8 mouse cellular contexts compared by ENCODE assay signal in genomic region chr15:4056627-4057026, GRCm38 (mm10). TPM values are rescaled to one million over a fixed set of nuclear protein-coding genes. Genes with fewer than 3 reads are reported as not detected.
DNase-seq lines count a peak whose midpoint lies in the region; ATAC-seq and TF ChIP-seq lines count a peak whose summit lies in the region.

No protein-coding gene starts in this region.

- no peak overlapping the region for H3K9ac ChIP-seq in heart, embryonic 12.5 days
- no peak overlapping the region for H3K9ac ChIP-seq in lung, embryonic 14.5 days

- no peaks in the 10 kb centered on the region for H3K9me3 ChIP-seq in heart, embryonic 12.5 days (replicated peaks)
- H3K9me3 ChIP-seq in lung, embryonic 14.5 days (ENCODE audit: low read depth, low read length) = no peaks in the 10 kb centered on the region

- H3K4me2 ChIP-seq in heart, embryonic 12.5 days = no peak overlapping the region
- H3K4me2 ChIP-seq in lung, embryonic 14.5 days = no peak overlapping the region

- H3K27ac ChIP-seq in heart, embryonic 12.5 days (ENCODE audit: poor library complexity, severe bottlenecking) = no peak overlapping the region
- no peak overlapping the region for H3K27ac ChIP-seq in spleen, adult 2 months (ENCODE audit: insufficient read depth, low read length)
- H3K27ac ChIP-seq in embryonic fibroblast, embryonic 13.5 days (ENCODE audit: insufficient read depth, low read length) = no peak overlapping the region
- no peak overlapping the region for H3K27ac ChIP-seq in lung, embryonic 14.5 days (ENCODE audit: low read depth)

- no peak overlapping the region for H3K4me3 ChIP-seq in heart, embryonic 12.5 days
- no peak overlapping the region for H3K4me3 ChIP-seq in spleen, adult 2 months (ENCODE audit: extremely low read depth, insufficient read depth, insufficient read length)
- no peak overlapping the region for H3K4me3 ChIP-seq in embryonic fibroblast, embryonic 13.5 days (ENCODE audit: insufficient read depth, low read length)
- no peak overlapping the region for H3K4me3 ChIP-seq in lung, embryonic 14.5 days (ENCODE audit: low read depth, low read length)

- WGBS in heart, embryonic 12.5 days = 18% methylated on average over 5 of the region's 5 CpGs
- WGBS in spleen, adult 2 months = 64% methylated on average over 5 of the region's 5 CpGs
- 17% methylated on average over 5 of the region's 5 CpGs for WGBS in lung, embryonic 14.5 days

- peak; percentile 89 for DNase-seq in heart, adult 11 months
- no peak for DNase-seq in spleen, adult 2 months (ENCODE audit: low read depth in 1 of 2, low spot score in 2 of 2)
- no peak for DNase-seq in spleen, adult 12 weeks (ENCODE audit: low spot score)
- peak; percentile 55 for DNase-seq in lung, embryonic 14.5 days
- peak; percentile 51 for DNase-seq in telencephalon, adult 2 months (ENCODE audit: low read depth, low spot score)
- DNase-seq in gastrocnemius, postnatal 4 days (ENCODE audit: low spot score in 2 of 2) = no peak

- no peaks in the 10 kb centered on the region for H3K27me3 ChIP-seq in heart, embryonic 12.5 days (replicated peaks)
- no peaks in the 10 kb centered on the region for H3K27me3 ChIP-seq in spleen, adult 2 months (ENCODE audit: control insufficient read depth, insufficient read depth, low read length)
- H3K27me3 ChIP-seq in lung, embryonic 14.5 days (ENCODE audit: insufficient read depth, low read length) = no peaks in the 10 kb centered on the region

- no peak for TF ChIP-seq POLR2A in spleen, adult 2 months (IDR thresholded peaks at IDR 0.05; ENCODE audit: low read depth, low read length)
- no peak for TF ChIP-seq POLR2A in embryonic fibroblast, embryonic 13.5 days (IDR thresholded peaks at IDR 0.05; ENCODE audit: low read depth, low read length)

- no peak for ATAC-seq in heart, embryonic 12.5 days (ENCODE audit: insufficient number of reproducible peaks, low FRiP score)
- no peak for ATAC-seq in lung, embryonic 14.5 days (ENCODE audit: insufficient read depth)

- no peaks in the 10 kb centered on the region for H3K4me1 ChIP-seq in heart, embryonic 12.5 days (replicated peaks)
- no peaks in the 10 kb centered on the region for H3K4me1 ChIP-seq in spleen, adult 2 months (ENCODE audit: control insufficient read depth, insufficient read depth, insufficient read length)
- H3K4me1 ChIP-seq in embryonic fibroblast, embryonic 13.5 days (ENCODE audit: control insufficient read depth, insufficient read depth, low read length) = no peaks in the 10 kb centered on the region
- no peaks in the 10 kb centered on the region for H3K4me1 ChIP-seq in lung, embryonic 14.5 days (ENCODE audit: insufficient read depth)

- peak; percentile 21; the same call in 1 of the 2 replicates for TF ChIP-seq CTCF in spleen, adult 2 months (IDR thresholded peaks at IDR 0.05; ENCODE audit: extremely low read depth, insufficient read depth, insufficient read length, insufficient replicate concordance)
- peak; percentile 27; the same call in 1 of the 2 replicates for TF ChIP-seq CTCF in embryonic fibroblast, embryonic 13.5 days (IDR thresholded peaks at IDR 0.05; ENCODE audit: borderline replicate concordance, insufficient read depth, low read length)
- TF ChIP-seq CTCF in lung, embryonic 14.5 days (IDR thresholded peaks at IDR 0.05; ENCODE audit: low read depth) = peak; percentile 64

- peaks cover 69% of the 10 kb centered on the region for H3K36me3 ChIP-seq in heart, embryonic 12.5 days
- H3K36me3 ChIP-seq in spleen, adult 2 months (ENCODE audit: control insufficient read depth, insufficient read depth, low read length) = peaks cover 16% of the 10 kb centered on the region
- H3K36me3 ChIP-seq in lung, embryonic 14.5 days (ENCODE audit: insufficient read depth) = peaks cover 58% of the 10 kb centered on the region

RNA-seq across cellular contexts. Expression of gene Oxct1, which starts 30.4 kb away (rescaled TPM):
- polyA plus RNA-seq in heart, embryonic 12.5 days (2016; fragmentation: Nextera tagmentation; extraction: Ambion mirVana) = 332 and 335 TPM in 2 replicates
- polyA plus RNA-seq in spleen, adult 2 months (2012; rRNA removed) = 17.4 and 17.9 TPM in 2 replicates
- 158 and 206 TPM in 2 replicates for polyA plus RNA-seq in embryonic fibroblast, embryonic 13.5 days (2011; ENCODE audit: insufficient read length, low read depth, missing spikeins)
- 210 and 226 TPM in 2 replicates for polyA plus RNA-seq in lung, embryonic 14.5 days (2014; fragmentation: Nextera tagmentation; extraction: Ambion mirVana)
- total RNA-seq in gastrocnemius, postnatal 4 days (2021) = 10 to 100 TPM; 80.8 to 87.5 TPM

Comparison
In these comparisons a context has a peak if more than half of its experiments do, and no peak if none do; other contexts are left out.
1. DNase-seq: peak in heart, adult 11 months (single experiment), lung, embryonic 14.5 days (single experiment) and telencephalon, adult 2 months (single experiment); none in spleen, adult 2 months (0 of 2), spleen, adult 12 weeks (single experiment) and gastrocnemius, postnatal 4 days (0 of 2).
2. Peak in every context shown above with its lines, with median percentiles within 50 percentile points of each other: CTCF ChIP-seq.